Mouse (Mus musculus) ES-Bruce4 (cell line): ENCODE data around the gene Hist1h3a. TPM values are rescaled to one million over a fixed set of nuclear protein-coding genes. Genes with fewer than 3 reads are reported as not detected.

Experiments
- H3K27ac ChIP-seq: 2 replicates; pipeline ENCODE4 v1.5.1; 2012; ENCODE audit warnings: low read length, inconsistent platforms; ENCODE audit not compliant: insufficient read depth
- H3K27me3 ChIP-seq: 2 replicates; pipeline ENCODE4 v1.6.1; 2012; ENCODE audit warnings: mild to moderate bottlenecking, low read length, inconsistent platforms; ENCODE audit not compliant: control insufficient read depth, poor library complexity, insufficient read depth, severe bottlenecking
- H3K36me3 ChIP-seq: 2 replicates; pipeline ENCODE4 v1.6.1; 2012; ENCODE audit warnings: inconsistent platforms, mild to moderate bottlenecking, low read length, moderate library complexity; ENCODE audit not compliant: control insufficient read depth, poor library complexity, insufficient read depth, severe bottlenecking
- H3K4me1 ChIP-seq: one replicate; pipeline ENCODE4 v1.8.1; 2011; ENCODE audit warnings: low read length; ENCODE audit not compliant: control insufficient read depth, insufficient read depth
- H3K4me3 ChIP-seq: 2 replicates; pipeline ENCODE4 v1.5.1; 2011; ENCODE audit warnings: low read depth, mild to moderate bottlenecking, low read length
- H3K9ac ChIP-seq: 2 replicates; pipeline ENCODE4 v1.6.1; 2012; ENCODE audit warnings: low read depth, mild to moderate bottlenecking, inconsistent platforms; ENCODE audit not compliant: poor library complexity, severe bottlenecking
- H3K9me3 ChIP-seq: replicated peaks from 2 replicates; pipeline ENCODE4 v1.6.1; 2012; ENCODE audit warnings: mild to moderate bottlenecking, low read length, inconsistent platforms; ENCODE audit not compliant: control insufficient read depth, poor library complexity, insufficient read depth, severe bottlenecking
- CTCF ChIP-seq: IDR thresholded peaks from one replicate; pipeline ENCODE4 v1.8.1; 2011; ENCODE audit warnings: low read depth, low read length
- EP300 ChIP-seq: IDR thresholded peaks from 2 replicates; pipeline ENCODE4 v1.6.1; 2011; ENCODE audit warnings: low read depth, low read length; ENCODE audit not compliant: insufficient read depth
- POLR2A ChIP-seq: IDR thresholded peaks from one replicate; pipeline ENCODE4 v1.8.1; 2011; ENCODE audit warnings: low read length; ENCODE audit not compliant: insufficient read depth
- polyA plus RNA-seq: library from polyadenylated mRNA; stranded (reverse); fragments of >200 nt; gene quantifications from 2 replicates; pipeline ENCODE4 v1.2.4, GENCODE M21; 2011; ENCODE audit warnings: low read depth; ENCODE audit not compliant: missing spikeins, insufficient read depth, insufficient read length

The Hist1h3a gene
- polyA plus RNA-seq, 1 experiment = 5.4 TPM

DNA sequence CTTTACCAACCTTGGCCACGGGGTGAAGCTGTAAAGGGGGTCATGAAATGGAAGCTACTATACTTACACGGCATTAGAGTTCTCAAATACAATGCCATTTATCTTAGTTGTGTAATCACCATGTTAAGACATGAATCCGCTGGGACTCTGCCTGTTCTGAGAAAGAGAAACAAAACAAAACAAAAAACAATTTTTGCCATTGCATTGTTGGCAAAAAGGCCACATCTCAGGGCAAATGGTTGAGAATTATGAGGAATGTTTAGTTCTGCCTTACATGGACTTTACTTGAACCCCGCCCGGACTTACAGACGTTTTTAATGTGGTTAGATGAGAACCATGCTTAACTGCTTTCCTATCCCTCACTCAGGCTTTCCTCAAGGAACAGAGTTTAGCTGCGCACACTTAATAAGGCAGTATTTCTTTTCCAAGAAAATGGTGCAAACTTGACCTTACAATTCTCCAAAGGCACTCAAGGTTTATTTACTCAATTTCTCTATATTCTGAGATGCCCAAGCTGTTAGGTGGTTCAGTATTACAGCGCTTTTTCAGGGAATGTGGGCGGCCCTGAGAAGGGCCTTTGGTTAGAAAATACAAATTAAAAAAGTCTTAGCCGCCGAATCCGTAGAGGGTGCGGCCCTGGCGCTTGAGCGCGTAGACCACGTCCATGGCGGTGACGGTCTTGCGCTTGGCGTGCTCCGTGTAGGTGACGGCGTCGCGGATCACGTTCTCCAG lies 1.8 kb downstream of the Hist1h3a start:
- TF ChIP-seq EP300 (no peak), CTCF (no peak), POLR2A (peak; percentile 43)
- Histone ChIP-seq H3K4me1 (no peaks in the 10 kb centered on the region), H3K27me3 (no peaks in the 10 kb centered on the region), H3K9me3 (no peaks in the 10 kb centered on the region), H3K4me3 (peak overlapping the region; percentile 66), H3K27ac (peak overlapping the region; percentile 99), H3K36me3 (no peaks in the 10 kb centered on the region), H3K9ac (peak overlapping the region; percentile 99)

DNA sequence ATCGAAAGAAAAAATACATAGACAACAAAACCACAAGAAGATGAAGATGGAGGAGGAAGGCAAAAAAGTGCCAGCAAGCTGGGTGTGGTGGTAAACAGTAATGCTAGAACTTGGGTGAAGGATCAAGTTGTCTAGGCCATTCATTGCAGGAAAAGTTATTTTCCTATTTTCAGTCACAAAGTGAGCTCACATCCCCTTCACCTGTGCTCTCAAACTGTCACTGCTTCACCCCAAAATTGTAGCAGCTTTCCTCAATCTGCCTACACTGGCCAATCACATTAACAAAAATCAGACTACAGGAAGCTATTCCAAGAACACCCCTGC lies 2.3 kb downstream of the Hist1h3a start:
- Histone ChIP-seq H3K9me3 (no peaks in the 10 kb centered on the region), H3K36me3 (no peaks in the 10 kb centered on the region), H3K9ac (peak overlapping the region; percentile 99), H3K27ac (peak overlapping the region; percentile 99), H3K27me3 (no peaks in the 10 kb centered on the region), H3K4me3 (0 out of 2 replicates have a peak overlapping the region, but pooled peaks have one; percentile 66), H3K4me1 (no peaks in the 10 kb centered on the region)
- TF ChIP-seq EP300 (no peak), CTCF (no peak), POLR2A (no peak)

DNA sequence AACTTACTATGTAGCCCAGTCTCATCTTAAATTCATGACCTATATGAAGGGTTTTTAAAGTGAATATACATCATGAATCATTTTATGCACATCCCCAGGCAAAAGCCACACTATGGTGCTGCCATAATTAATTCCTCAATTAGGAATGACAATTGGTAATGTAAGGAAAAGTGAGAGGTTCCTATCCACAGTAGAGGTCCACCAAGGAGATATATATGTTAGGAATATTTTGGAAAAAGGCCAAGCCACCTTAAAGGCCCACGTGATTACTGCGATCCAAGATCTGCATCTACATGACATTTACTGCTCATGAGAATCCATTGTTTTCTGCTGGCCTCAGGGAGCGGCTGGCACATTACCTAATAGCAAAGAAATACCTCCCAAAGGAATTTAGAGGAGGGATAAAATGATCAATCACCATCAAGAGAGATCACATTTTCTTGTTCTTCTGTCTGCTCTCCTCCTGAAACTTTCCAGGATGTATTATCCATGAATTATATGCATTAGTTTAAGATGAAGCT lies 2.9 kb downstream of the Hist1h3a start:
- peak overlapping the region; percentile 99; the same call in 1 of the 2 replicates for H3K9ac ChIP-seq
- H3K27ac ChIP-seq = no peak overlapping the region
- H3K9me3 ChIP-seq = no peaks in the 10 kb centered on the region
- no peak overlapping the region for H3K4me3 ChIP-seq
- no peaks in the 10 kb centered on the region for H3K27me3 ChIP-seq
- H3K36me3 ChIP-seq = no peaks in the 10 kb centered on the region
- no peak for TF ChIP-seq CTCF
- TF ChIP-seq EP300 = no peak
- no peak for TF ChIP-seq POLR2A
- H3K4me1 ChIP-seq = no peaks in the 10 kb centered on the region

DNA sequence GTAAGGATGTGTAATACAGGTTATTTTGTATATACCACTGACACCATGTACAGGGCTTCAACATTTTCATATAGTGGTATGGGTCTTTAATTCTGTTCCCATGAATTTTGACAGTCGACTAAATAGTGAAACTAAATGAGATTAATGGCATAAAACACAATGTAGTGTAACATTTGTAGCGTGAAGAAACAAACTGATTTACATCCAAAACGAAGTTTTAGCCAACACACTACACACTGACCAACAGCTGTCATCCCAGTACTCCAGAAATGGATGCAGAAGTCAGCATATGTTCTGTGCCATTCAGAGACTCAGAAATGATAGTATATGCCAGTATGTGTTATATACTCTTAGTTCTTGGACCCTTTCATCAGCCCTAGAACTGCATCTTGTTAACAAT lies 4.3 kb downstream of the Hist1h3a start:
- H3K36me3 ChIP-seq = no peaks in the 10 kb centered on the region
- H3K4me3 ChIP-seq = no peak overlapping the region
- no peaks in the 10 kb centered on the region for H3K9me3 ChIP-seq
- H3K27ac ChIP-seq = peak overlapping the region; percentile 56; the same call in 1 of the 2 replicates
- no peaks in the 10 kb centered on the region for H3K27me3 ChIP-seq
- no peaks in the 10 kb centered on the region for H3K4me1 ChIP-seq
- 0 out of 2 replicates have a peak overlapping the region, but pooled peaks have one; percentile 74 for H3K9ac ChIP-seq
- TF ChIP-seq POLR2A (no peak), CTCF (no peak), EP300 (no peak)

DNA sequence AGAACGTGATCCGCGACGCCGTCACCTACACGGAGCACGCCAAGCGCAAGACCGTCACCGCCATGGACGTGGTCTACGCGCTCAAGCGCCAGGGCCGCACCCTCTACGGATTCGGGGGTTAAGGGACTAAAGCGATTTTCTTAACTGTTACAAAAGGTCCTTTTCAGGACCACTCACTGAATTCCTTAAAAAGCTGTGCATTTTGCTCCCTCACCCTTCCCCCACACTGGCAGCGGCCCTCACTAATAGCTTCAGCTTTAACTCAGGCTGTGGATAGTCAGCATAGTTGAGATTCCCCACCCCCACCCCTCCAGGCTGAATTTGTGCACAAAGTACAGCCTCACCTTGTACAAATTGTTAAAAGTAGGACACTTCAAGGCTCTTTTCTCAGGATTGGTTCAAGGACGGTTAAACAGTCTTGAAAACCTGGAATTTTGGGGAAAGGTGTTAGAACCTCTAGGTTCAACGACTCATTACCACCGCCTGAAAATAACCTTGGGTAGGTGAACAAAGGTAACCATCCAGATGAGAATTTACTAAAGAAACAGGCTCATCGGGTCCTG lies 4.9 kb downstream of the Hist1h3a start:
- Histone ChIP-seq H3K9me3 (no peaks in the 10 kb centered on the region), H3K27ac (peak overlapping the region; percentile 70), H3K27me3 (no peaks in the 10 kb centered on the region), H3K4me1 (no peaks in the 10 kb centered on the region), H3K36me3 (no peaks in the 10 kb centered on the region), H3K4me3 (peak overlapping the region; percentile 52), H3K9ac (peak overlapping the region; percentile 74)
- TF ChIP-seq POLR2A = peak; percentile 87
- no peak for TF ChIP-seq CTCF

DNA sequence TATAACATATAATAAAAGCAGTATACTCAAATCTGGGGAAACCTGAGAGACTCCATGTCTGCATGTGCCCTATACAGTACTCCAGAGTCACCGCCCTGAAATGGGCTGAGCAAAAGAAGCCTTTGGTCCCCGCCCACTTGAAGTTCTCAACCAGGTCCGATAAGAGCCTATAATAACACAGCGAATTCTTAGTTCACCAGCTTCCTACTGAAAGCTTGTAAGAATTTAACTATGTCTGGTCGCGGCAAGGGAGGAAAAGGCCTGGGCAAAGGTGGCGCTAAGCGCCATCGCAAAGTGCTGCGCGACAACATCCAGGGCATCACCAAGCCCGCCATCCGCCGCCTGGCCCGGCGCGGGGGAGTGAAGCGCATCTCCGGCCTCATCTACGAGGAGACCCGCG lies 5.4 kb downstream of the Hist1h3a start, which contains the start of gene Hist1h4b:
Gene Hist1h4b (plus strand): TSS at position 224 of the 400 bp plus-strand sequence.
- TF ChIP-seq POLR2A (peak; percentile 98), EP300 (0 out of 2 replicates have a peak, but pooled peaks have one; percentile 48), CTCF (no peak)

More for the DNA sequence above, 5.4 kb downstream of the Hist1h3a start, which contains the start of gene Hist1h4b:
- peak within 1 kb of the TSS; percentile 52 for H3K4me3 ChIP-seq
- H3K27me3 ChIP-seq = no peaks in the 10 kb centered on the region
- H3K9me3 ChIP-seq = no peaks in the 10 kb centered on the region
- H3K36me3 ChIP-seq = no peaks in the 10 kb centered on the region
- H3K9ac ChIP-seq = peak within 1 kb of the TSS; percentile 74
- H3K27ac ChIP-seq = peak within 1 kb of the TSS; percentile 80
- H3K4me1 ChIP-seq = no peaks in the 10 kb centered on the region
